Mouse (Mus musculus): ENCODE measurements around the gene Gm44579.
A peak's percentile ranks its signal among the peaks of the same experiment; 100 is the strongest.

Gene Gm44579

GRCm38 (mm10) chr15:98220877-98221276 lies at the start of gene Gm44579, which contains the start of gene Olfr287:
Gm44579 (minus strand) TSS chr15:98220977.
Olfr287 (minus strand) TSS chr15:98221056.
- peak; percentile 12 for DNase-seq

- DNase-seq: no peak
Observed at GRCm38 (mm10) chr15:98257776-98258175, 37.0 kb upstream of the Gm44579 start.

GRCm38 (mm10) chr15:98257193-98257592 lies 36.4 kb upstream of the Gm44579 start, which contains the start of gene H1fnt:
H1fnt (minus strand) TSS chr15:98257293.
- no peak for DNase-seq

GRCm38 (mm10) chr15:98256271-98256670 lies 35.5 kb upstream of the Gm44579 start:
- DNase-seq: peak; percentile 35

- DNase-seq: no peak
Observed at GRCm38 (mm10) chr15:98235442-98235841, 14.7 kb upstream of the Gm44579 start.

GRCm38 (mm10) chr15:98234350-98234749 lies 13.6 kb upstream of the Gm44579 start, which contains the start of gene Olfr286:
Olfr286 (minus strand) TSS chr15:98234450.
- no peak for DNase-seq

GRCm38 (mm10) chr15:98226096-98226495 lies 5.3 kb upstream of the Gm44579 start:
- no peak for DNase-seq

- DNase-seq: no peak
Observed at GRCm38 (mm10) chr15:98225610-98226009, 4.8 kb upstream of the Gm44579 start.

- DNase-seq: no peak
Observed at GRCm38 (mm10) chr15:98222377-98222776, 1.6 kb upstream of the Gm44579 start.

- DNase-seq: no peak
Observed at GRCm38 (mm10) chr15:98214130-98214529, 6.6 kb downstream of the Gm44579 start.

- no peak for DNase-seq
Observed at GRCm38 (mm10) chr15:98213336-98213870, 7.4 kb downstream of the Gm44579 start.

- no peak for DNase-seq
Observed at GRCm38 (mm10) chr15:98209676-98210075, 11.1 kb downstream of the Gm44579 start.

- no peak for DNase-seq
Observed at GRCm38 (mm10) chr15:98195442-98195841, 25.3 kb downstream of the Gm44579 start, which contains the start of gene Olfr288. Olfr288 (minus strand) TSS chr15:98195542.

GRCm38 (mm10) chr15:98184456-98184855 lies 36.3 kb downstream of the Gm44579 start:
- DNase-seq: no peak

- DNase-seq: peak; percentile 70
Observed at GRCm38 (mm10) chr15:98181856-98182570, 38.8 kb downstream of the Gm44579 start.

GRCm38 (mm10) chr15:98181132-98181711 lies 39.6 kb downstream of the Gm44579 start:
- peak; percentile 99 for DNase-seq

GRCm38 (mm10) chr15:98180567-98181131 lies 40.1 kb downstream of the Gm44579 start:
- DNase-seq: no peak

- no peak for DNase-seq
Observed at GRCm38 (mm10) chr15:98177320-98177719, 43.5 kb downstream of the Gm44579 start.

GRCm38 (mm10) chr15:98173821-98174220 lies 47.0 kb downstream of the Gm44579 start:
- DNase-seq: no peak

GRCm38 (mm10) chr15:98172113-98172512 lies 48.7 kb downstream of the Gm44579 start:
- DNase-seq: no peak

GRCm38 (mm10) chr15:98170917-98171316 lies 49.9 kb downstream of the Gm44579 start:
- DNase-seq: no peak

GRCm38 (mm10) chr15:98170365-98170764 lies 50.4 kb downstream of the Gm44579 start:
- DNase-seq: no peak

GRCm38 (mm10) chr15:98168622-98169004 lies 52.2 kb downstream of the Gm44579 start:
- no peak for DNase-seq
